Comparison of ENCODE assay signal across 9 mouse cellular contexts in genomic region chr5:120813023-120813422, GRCm38 (mm10). TPM values are rescaled to one million over a fixed set of nuclear protein-coding genes. Genes with fewer than 3 reads are reported as not detected.
A peak's percentile ranks its signal among the peaks of the same experiment; 100 is the strongest.
DNase-seq lines count a peak whose midpoint lies in the region; ATAC-seq and TF ChIP-seq lines count a peak whose summit lies in the region.
"Had no signal": no experiment of that assay in that cellular context is flagged by ENCODE, and none has a peak within 500 bp of the region (broad histone marks: within the 10 kb centered on the region; RNA-seq: fewer than 3 reads in every experiment).

No protein-coding gene starts in this region.

- H3K9ac ChIP-seq in embryonic facial prominence, embryonic 12.5 days, result no peak overlapping the region
- H3K9ac ChIP-seq in hindbrain, embryonic 16.5 days (ENCODE audit: low read depth, low read length), result peak overlapping the region; percentile 28
- H3K9ac ChIP-seq in midbrain, embryonic 16.5 days (ENCODE audit: low read depth, low read length), result no peak overlapping the region

- intact Hi-C loops in left cerebral cortex, adult 2 months (cut with DNase I), result loop anchor here (5.0 to 10.0 kb wide), 2 partner anchors 311 to 342 kb away; partner anchors contain the start of gene Plbd2
- intact Hi-C loops in left cerebral cortex, postnatal 36 days (cut with DNase I), result no loop called here

- no peaks in the 10 kb centered on the region for H3K27me3 ChIP-seq in embryonic facial prominence, embryonic 12.5 days
- no peaks in the 10 kb centered on the region for H3K27me3 ChIP-seq in hindbrain, embryonic 16.5 days (replicated peaks; ENCODE audit: control insufficient read depth, insufficient read depth, low read length)
- H3K27me3 ChIP-seq in midbrain, embryonic 16.5 days (ENCODE audit: control insufficient read depth, insufficient read depth, low read depth, low read length), result no peaks in the 10 kb centered on the region

- H3K36me3 ChIP-seq in embryonic facial prominence, embryonic 12.5 days, result no peaks in the 10 kb centered on the region
- no peaks in the 10 kb centered on the region for H3K36me3 ChIP-seq in hindbrain, embryonic 16.5 days (ENCODE audit: control insufficient read depth, insufficient read depth, low read length)
- H3K36me3 ChIP-seq in midbrain, embryonic 16.5 days (ENCODE audit: control insufficient read depth, insufficient read depth, low read length), result no peaks in the 10 kb centered on the region

- no peak overlapping the region for H3K27ac ChIP-seq in left cerebral cortex, adult 2 months
- no peak overlapping the region for H3K27ac ChIP-seq in embryonic facial prominence, embryonic 12.5 days
- no peak overlapping the region for H3K27ac ChIP-seq in hindbrain, embryonic 16.5 days (ENCODE audit: low read depth, low read length)
- no peak overlapping the region for H3K27ac ChIP-seq in midbrain, embryonic 16.5 days (ENCODE audit: low read length)

- no peaks in the 10 kb centered on the region for H3K9me3 ChIP-seq in embryonic facial prominence, embryonic 12.5 days
- no peaks in the 10 kb centered on the region for H3K9me3 ChIP-seq in hindbrain, embryonic 16.5 days (ENCODE audit: control insufficient read depth, low read length)
- H3K9me3 ChIP-seq in midbrain, embryonic 16.5 days (replicated peaks; ENCODE audit: control insufficient read depth, low read length, poor library complexity, severe bottlenecking), result no peaks in the 10 kb centered on the region

- no peak for DNase-seq in left cerebral cortex, adult 2 months (ENCODE audit: extremely low spot score in 1 of 2, low spot score in 2 of 2)
- DNase-seq in left cerebral cortex, postnatal 36 days (ENCODE audit: low spot score in 2 of 2), result no peak
- DNase-seq in adrenal gland, adult 2 months, result no peak
- DNase-seq in gastrocnemius, adult 18-20 months (ENCODE audit: low spot score), result no peak
- no peak for DNase-seq in right cerebral cortex, adult 2 months (ENCODE audit: low spot score in 2 of 2)

- no peak for TF ChIP-seq CTCF in left cerebral cortex, adult 2 months (IDR thresholded peaks at IDR 0.05)

- H3K4me3 ChIP-seq in left cerebral cortex, adult 2 months, result peak overlapping the region; percentile 49
- peak overlapping the region; percentile 28; the same call in 1 of the 2 replicates for H3K4me3 ChIP-seq in embryonic facial prominence, embryonic 12.5 days
- no peak overlapping the region; the same call in 1 of the 2 replicates for H3K4me3 ChIP-seq in hindbrain, embryonic 16.5 days (ENCODE audit: low read length)
- no peak overlapping the region for H3K4me3 ChIP-seq in midbrain, embryonic 16.5 days (ENCODE audit: low read depth, low read length)

- peaks cover 9% of the 10 kb centered on the region for H3K4me1 ChIP-seq in embryonic facial prominence, embryonic 12.5 days
- H3K4me1 ChIP-seq in hindbrain, embryonic 16.5 days (ENCODE audit: control insufficient read depth, insufficient read depth, low read depth, low read length), result peaks cover 7% of the 10 kb centered on the region
- H3K4me1 ChIP-seq in midbrain, embryonic 16.5 days (ENCODE audit: control insufficient read depth, insufficient read depth, low read length), result peaks cover 5% of the 10 kb centered on the region

- no peak for ATAC-seq in embryonic facial prominence, embryonic 12.5 days (ENCODE audit: insufficient number of reproducible peaks, insufficient read depth, low FRiP score, low TSS enrichment)
- ATAC-seq in hindbrain, embryonic 16.5 days, result no peak
- ATAC-seq in midbrain, embryonic 16.5 days, result no peak

- 78% methylated on average over 6 of the region's 6 CpGs for WGBS in embryonic facial prominence, embryonic 12.5 days
- WGBS in hindbrain, embryonic 16.5 days, result 81% methylated on average over 6 of the region's 6 CpGs
- WGBS in midbrain, embryonic 16.5 days, result 80% methylated on average over 6 of the region's 6 CpGs

- peak overlapping the region; percentile 49 for H3K4me2 ChIP-seq in embryonic facial prominence, embryonic 12.5 days (replicated peaks)
- H3K4me2 ChIP-seq in hindbrain, embryonic 16.5 days (ENCODE audit: low read length), result peak overlapping the region; percentile 51
- peak overlapping the region; percentile 40; the same call in 1 of the 2 replicates for H3K4me2 ChIP-seq in midbrain, embryonic 16.5 days (ENCODE audit: low read length)

RNA-seq across cellular contexts. Expression of gene Oas1c, which starts 0.7 kb away (rescaled TPM):
- 1 to 10 TPM in 1 of 2 experiments, under 1 TPM in 1; 0.82 to 1.0 TPM for total RNA-seq in left cerebral cortex, adult 2 months (2021)
- 1 to 10 TPM in 1 of 2 experiments, under 1 TPM in 1; 0.91 to 1.9 TPM for total RNA-seq in left cerebral cortex, postnatal 36 days (2021)
- polyA plus RNA-seq in embryonic facial prominence, embryonic 12.5 days (2016; fragmentation: Nextera tagmentation; extraction: Ambion mirVana), result 0.22 and 0.45 TPM in 2 replicates
- polyA plus RNA-seq in hindbrain, embryonic 16.5 days (2015; fragmentation: Nextera tagmentation; extraction: Ambion mirVana), result 0.65 and 0.70 TPM in 2 replicates
- 0.17 and 0.45 TPM in 2 replicates for polyA plus RNA-seq in midbrain, embryonic 16.5 days (2015; fragmentation: Nextera tagmentation; extraction: Ambion mirVana)
- total RNA-seq in adrenal gland, adult 2 months (2021), result under 1 TPM; 0.49 to 0.97 TPM
- 1.0 and 2.8 TPM in 2 replicates for polyA plus RNA-seq in adrenal gland, adult 2 months (2012; rRNA removed)
- total RNA-seq in gastrocnemius, adult 18-20 months (2021), result under 1 TPM in 1 of 2 experiments, not detected in 1; 0.09 TPM

RNA-seq across cellular contexts. Expression of gene Oas1e, which starts 17.7 kb away (rescaled TPM):
- total RNA-seq in left cerebral cortex, adult 2 months (2021), result not detected
- total RNA-seq in left cerebral cortex, postnatal 36 days (2021), result not detected
- not detected in 2 replicates for polyA plus RNA-seq in embryonic facial prominence, embryonic 12.5 days (2016; fragmentation: Nextera tagmentation; extraction: Ambion mirVana)
- 0.19 and 0.86 TPM in 2 replicates for polyA plus RNA-seq in hindbrain, embryonic 16.5 days (2015; fragmentation: Nextera tagmentation; extraction: Ambion mirVana)
- 0.34 and 0.72 TPM in 2 replicates for polyA plus RNA-seq in midbrain, embryonic 16.5 days (2015; fragmentation: Nextera tagmentation; extraction: Ambion mirVana)
- not detected for total RNA-seq in adrenal gland, adult 2 months (2021)
- polyA plus RNA-seq in adrenal gland, adult 2 months (2012; rRNA removed), result not detected in 2 replicates
- total RNA-seq in gastrocnemius, adult 18-20 months (2021), result not detected
- total RNA-seq: granulocyte monocyte progenitor cell, adult 5-6 weeks had no signal

RNA-seq across cellular contexts. Expression of gene Oas1f, which starts 34.1 kb away (rescaled TPM):
- total RNA-seq in left cerebral cortex, adult 2 months (2021), result not detected
- not detected for total RNA-seq in left cerebral cortex, postnatal 36 days (2021)
- polyA plus RNA-seq in embryonic facial prominence, embryonic 12.5 days (2016; fragmentation: Nextera tagmentation; extraction: Ambion mirVana), result not detected in 2 replicates
- not detected in 2 replicates for polyA plus RNA-seq in hindbrain, embryonic 16.5 days (2015; fragmentation: Nextera tagmentation; extraction: Ambion mirVana)
- polyA plus RNA-seq in midbrain, embryonic 16.5 days (2015; fragmentation: Nextera tagmentation; extraction: Ambion mirVana), result not detected in 2 replicates
- total RNA-seq in adrenal gland, adult 2 months (2021), result not detected
- polyA plus RNA-seq in adrenal gland, adult 2 months (2012; rRNA removed), result not detected in 2 replicates
- not detected for total RNA-seq in gastrocnemius, adult 18-20 months (2021)
- total RNA-seq: granulocyte monocyte progenitor cell, adult 5-6 weeks had no signal

RNA-seq across cellular contexts. Expression of gene Oas3, which starts 35.6 kb away (rescaled TPM):
- total RNA-seq in left cerebral cortex, adult 2 months (2021), result not detected
- total RNA-seq in left cerebral cortex, postnatal 36 days (2021), result not detected
- polyA plus RNA-seq in embryonic facial prominence, embryonic 12.5 days (2016; fragmentation: Nextera tagmentation; extraction: Ambion mirVana), result 0.08 TPM in 1 of 2 replicates, not detected in the other
- polyA plus RNA-seq in hindbrain, embryonic 16.5 days (2015; fragmentation: Nextera tagmentation; extraction: Ambion mirVana), result 0.66 and 0.96 TPM in 2 replicates
- 1.1 and 1.4 TPM in 2 replicates for polyA plus RNA-seq in midbrain, embryonic 16.5 days (2015; fragmentation: Nextera tagmentation; extraction: Ambion mirVana)
- total RNA-seq in adrenal gland, adult 2 months (2021), result under 1 TPM; 0.31 to 0.72 TPM
- polyA plus RNA-seq in adrenal gland, adult 2 months (2012; rRNA removed), result 1.5 and 1.6 TPM in 2 replicates
- not detected for total RNA-seq in gastrocnemius, adult 18-20 months (2021)

RNA-seq across cellular contexts. Expression of gene Oas1h, which starts 48.2 kb away (rescaled TPM):
- not detected for total RNA-seq in left cerebral cortex, adult 2 months (2021)
- total RNA-seq in left cerebral cortex, postnatal 36 days (2021), result not detected
- not detected in 2 replicates for polyA plus RNA-seq in embryonic facial prominence, embryonic 12.5 days (2016; fragmentation: Nextera tagmentation; extraction: Ambion mirVana)
- polyA plus RNA-seq in hindbrain, embryonic 16.5 days (2015; fragmentation: Nextera tagmentation; extraction: Ambion mirVana), result not detected in 2 replicates
- polyA plus RNA-seq in midbrain, embryonic 16.5 days (2015; fragmentation: Nextera tagmentation; extraction: Ambion mirVana), result not detected in 2 replicates
- total RNA-seq in adrenal gland, adult 2 months (2021), result not detected
- not detected in 2 replicates for polyA plus RNA-seq in adrenal gland, adult 2 months (2012; rRNA removed)
- total RNA-seq in gastrocnemius, adult 18-20 months (2021), result not detected
- total RNA-seq: granulocyte monocyte progenitor cell, adult 5-6 weeks had no signal

Comparison
In these comparisons a context has a peak if more than half of its experiments do, and no peak if none do; other contexts are left out.
1. H3K4me3 ChIP-seq: peak in left cerebral cortex, adult 2 months (single experiment) and embryonic facial prominence, embryonic 12.5 days (single experiment); none in hindbrain, embryonic 16.5 days (single experiment) and midbrain, embryonic 16.5 days (single experiment).
2. Peak in every context shown above with its lines, with median percentiles within 50 percentile points of each other: H3K4me2 ChIP-seq.